ENCODE assay signal across 9 mouse cellular contexts in the genomic region with DNA sequence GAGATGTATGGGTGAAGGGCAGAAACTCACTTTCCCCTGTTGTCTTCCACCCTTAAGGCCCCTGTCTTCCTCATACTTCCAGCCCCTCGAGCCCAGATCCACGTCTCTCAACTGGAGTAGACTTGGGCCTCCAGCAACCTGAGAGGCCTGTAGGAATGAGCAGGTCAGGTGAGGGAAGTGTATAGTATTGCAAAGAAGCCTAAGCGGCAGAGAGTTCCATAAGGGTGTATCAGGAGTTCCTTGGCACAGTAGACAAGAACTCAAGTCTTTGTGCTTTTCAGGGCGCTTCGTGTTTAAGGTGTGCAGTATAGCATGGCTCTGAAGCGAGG. TPM values are rescaled to one million over a fixed set of nuclear protein-coding genes. Genes with fewer than 3 reads are reported as not detected.
DNase-seq lines count a peak whose midpoint lies in the region; ATAC-seq and TF ChIP-seq lines count a peak whose summit lies in the region.
"Had no signal": no experiment of that assay in that cellular context is flagged by ENCODE, and none has a peak within 500 bp of the region (broad histone marks: within the 10 kb centered on the region; RNA-seq: fewer than 3 reads in every experiment).

No protein-coding gene starts in this region.

- no peaks in the 10 kb centered on the region for H3K27me3 ChIP-seq in kidney, adult 2 months (replicated peaks; ENCODE audit: control insufficient read depth, insufficient read depth, low read length)
- 0 out of 2 replicates have a peak, but pooled peaks cover 22% of the 10 kb centered on the region for H3K27me3 ChIP-seq in hindbrain, embryonic 14.5 days (ENCODE audit: control insufficient read depth, insufficient read depth, low read length)
- peaks cover 44% of the 10 kb centered on the region for H3K27me3 ChIP-seq in midbrain, embryonic 13.5 days

- peak overlapping the region; percentile 61; the same call in 1 of the 2 replicates for H3K9ac ChIP-seq in hindbrain, embryonic 14.5 days
- H3K9ac ChIP-seq in midbrain, embryonic 13.5 days (replicated peaks): no peak overlapping the region

- no peaks in the 10 kb centered on the region for H3K36me3 ChIP-seq in kidney, adult 2 months (ENCODE audit: control insufficient read depth, insufficient read depth, low read length)
- H3K36me3 ChIP-seq in hindbrain, embryonic 14.5 days (replicated peaks; ENCODE audit: control insufficient read depth, insufficient read depth): no peaks in the 10 kb centered on the region
- no peaks in the 10 kb centered on the region for H3K36me3 ChIP-seq in midbrain, embryonic 13.5 days

- ATAC-seq in hindbrain, embryonic 14.5 days (ENCODE audit: low FRiP score): no peak
- ATAC-seq in midbrain, embryonic 13.5 days: no peak

- H3K4me2 ChIP-seq in hindbrain, embryonic 14.5 days (replicated peaks): peak overlapping the region; percentile 82
- peak overlapping the region; percentile 91 for H3K4me2 ChIP-seq in midbrain, embryonic 13.5 days (replicated peaks)

- no peak for TF ChIP-seq CTCF in kidney, adult 2 months (conservative IDR thresholded peaks at IDR 0.05; ENCODE audit: insufficient read depth, insufficient read length, low read depth, low read length)

- H3K4me1 ChIP-seq in kidney, adult 2 months (ENCODE audit: control insufficient read depth, insufficient read depth, low read length): peaks cover 16% of the 10 kb centered on the region; the same call in 1 of the 2 replicates
- peaks cover 5% of the 10 kb centered on the region; the same call in 1 of the 2 replicates for H3K4me1 ChIP-seq in brown adipose tissue, adult 24 weeks (ENCODE audit: control insufficient read depth, insufficient read depth, insufficient read length, low read length)
- H3K4me1 ChIP-seq in hindbrain, embryonic 14.5 days (replicated peaks; ENCODE audit: control insufficient read depth, insufficient read depth, low read length): peaks cover 21% of the 10 kb centered on the region
- H3K4me1 ChIP-seq in midbrain, embryonic 13.5 days (replicated peaks): peaks cover 33% of the 10 kb centered on the region

- TF ChIP-seq POLR2A in kidney, adult 2 months (IDR thresholded peaks at IDR 0.05; ENCODE audit: low read depth, low read length): no peak

- 66% methylated on average over 6 of the region's 6 CpGs for WGBS in kidney, adult 2 months
- WGBS in hindbrain, embryonic 14.5 days: 85% methylated on average over 6 of the region's 6 CpGs
- WGBS in midbrain, embryonic 13.5 days: 83% methylated on average over 6 of the region's 6 CpGs

- no peak for DNase-seq in kidney, adult 2 months
- no peak for DNase-seq in kidney, postnatal 14 days
- no peak for DNase-seq in hindbrain, embryonic 14.5 days (ENCODE audit: low spot score)
- DNase-seq in thymus, postnatal 0 days (ENCODE audit: low spot score): no peak
- DNase-seq in adrenal gland, postnatal 14 days: no peak
- no peak for DNase-seq in layer of hippocampus, postnatal 14 days (ENCODE audit: low spot score in 2 of 2)
- DNase-seq: right cerebral cortex, adult 18-20 months had no signal

- H3K27ac ChIP-seq in kidney, adult 2 months (ENCODE audit: insufficient read depth, low read depth, low read length): peak overlapping the region; percentile 63
- peak overlapping the region; percentile 85 for H3K27ac ChIP-seq in brown adipose tissue, adult 24 weeks (replicated peaks; ENCODE audit: low read depth, low read length)
- H3K27ac ChIP-seq in hindbrain, embryonic 14.5 days: no peak overlapping the region
- H3K27ac ChIP-seq in midbrain, embryonic 13.5 days: no peak overlapping the region

- peak overlapping the region; percentile 48; the same call in 1 of the 2 replicates for H3K4me3 ChIP-seq in kidney, adult 2 months (ENCODE audit: insufficient read depth, low read depth, low read length)
- H3K4me3 ChIP-seq in brown adipose tissue, adult 24 weeks (ENCODE audit: insufficient read depth, low read depth, low read length): peak overlapping the region; percentile 55
- H3K4me3 ChIP-seq in hindbrain, embryonic 14.5 days (replicated peaks; ENCODE audit: low read length): peak overlapping the region; percentile 35
- peak overlapping the region; percentile 62; the same call in 1 of the 2 replicates for H3K4me3 ChIP-seq in midbrain, embryonic 13.5 days (replicated peaks)

- H3K9me3 ChIP-seq in hindbrain, embryonic 14.5 days (ENCODE audit: control insufficient read depth, low read length): no peaks in the 10 kb centered on the region
- H3K9me3 ChIP-seq in midbrain, embryonic 13.5 days: no peaks in the 10 kb centered on the region

RNA-seq across cellular contexts. Expression of a gene that starts 1.5 kb away (rescaled TPM):
- polyA plus RNA-seq in kidney, adult 2 months (2012; rRNA removed): 1.0 and 1.3 TPM in 2 replicates
- not detected in 2 replicates for polyA plus RNA-seq in brown adipose tissue, adult 24 weeks (2012; ENCODE audit: insufficient read depth, insufficient read length, missing spikeins)
- polyA plus RNA-seq in hindbrain, embryonic 14.5 days (2014; fragmentation: Nextera tagmentation; extraction: Ambion mirVana): 10.2 and 14.4 TPM in 2 replicates
- polyA plus RNA-seq in midbrain, embryonic 13.5 days (2015; fragmentation: Nextera tagmentation; extraction: Ambion mirVana): 21.3 and 21.6 TPM in 2 replicates
- 49.4 and 71.1 TPM in 2 replicates for polyA plus RNA-seq in thymus, postnatal 0 days (2015; fragmentation: Nextera tagmentation; extraction: Ambion mirVana)
- 3.1 and 3.7 TPM in 2 replicates for total RNA-seq in adrenal gland, postnatal 14 days (2021)
- total RNA-seq in layer of hippocampus, postnatal 14 days (2021): 1 to 10 TPM; 2.3 to 2.7 TPM

RNA-seq across cellular contexts. Expression of a gene that starts 8.6 kb away (rescaled TPM):
- 195 and 229 TPM in 2 replicates for polyA plus RNA-seq in kidney, adult 2 months (2012; rRNA removed)
- 117 and 127 TPM in 2 replicates for polyA plus RNA-seq in brown adipose tissue, adult 24 weeks (2012; ENCODE audit: insufficient read depth, insufficient read length, missing spikeins)
- 30.5 and 34.4 TPM in 2 replicates for polyA plus RNA-seq in hindbrain, embryonic 14.5 days (2014; fragmentation: Nextera tagmentation; extraction: Ambion mirVana)
- 31.0 and 35.1 TPM in 2 replicates for polyA plus RNA-seq in midbrain, embryonic 13.5 days (2015; fragmentation: Nextera tagmentation; extraction: Ambion mirVana)
- polyA plus RNA-seq in thymus, postnatal 0 days (2015; fragmentation: Nextera tagmentation; extraction: Ambion mirVana): 2,725 and 3,094 TPM in 2 replicates
- total RNA-seq in adrenal gland, postnatal 14 days (2021): 79.4 and 132 TPM in 2 replicates
- total RNA-seq in layer of hippocampus, postnatal 14 days (2021): 10 to 100 TPM in 1 of 2 experiments, 1 to 10 TPM in 1; 9.2 to 19.5 TPM

RNA-seq across cellular contexts. Expression of a gene that starts 14.7 kb away (rescaled TPM):
- 221 and 233 TPM in 2 replicates for polyA plus RNA-seq in kidney, adult 2 months (2012; rRNA removed)
- polyA plus RNA-seq in brown adipose tissue, adult 24 weeks (2012; ENCODE audit: insufficient read depth, insufficient read length, missing spikeins): 29.0 and 29.8 TPM in 2 replicates
- 280 and 288 TPM in 2 replicates for polyA plus RNA-seq in hindbrain, embryonic 14.5 days (2014; fragmentation: Nextera tagmentation; extraction: Ambion mirVana)
- 360 TPM in 2 replicates for polyA plus RNA-seq in midbrain, embryonic 13.5 days (2015; fragmentation: Nextera tagmentation; extraction: Ambion mirVana)
- polyA plus RNA-seq in thymus, postnatal 0 days (2015; fragmentation: Nextera tagmentation; extraction: Ambion mirVana): 113 and 122 TPM in 2 replicates
- total RNA-seq in adrenal gland, postnatal 14 days (2021): 152 and 174 TPM in 2 replicates
- 100 to 1,000 TPM; 118 TPM for total RNA-seq in layer of hippocampus, postnatal 14 days (2021)

RNA-seq across cellular contexts. Expression of a gene that starts 31.0 kb away (rescaled TPM):
- 0.27 and 0.41 TPM in 2 replicates for polyA plus RNA-seq in kidney, adult 2 months (2012; rRNA removed)
- not detected in 2 replicates for polyA plus RNA-seq in brown adipose tissue, adult 24 weeks (2012; ENCODE audit: insufficient read depth, insufficient read length, missing spikeins)
- 28.0 and 33.4 TPM in 2 replicates for polyA plus RNA-seq in hindbrain, embryonic 14.5 days (2014; fragmentation: Nextera tagmentation; extraction: Ambion mirVana)
- 24.7 and 30.2 TPM in 2 replicates for polyA plus RNA-seq in midbrain, embryonic 13.5 days (2015; fragmentation: Nextera tagmentation; extraction: Ambion mirVana)
- polyA plus RNA-seq in thymus, postnatal 0 days (2015; fragmentation: Nextera tagmentation; extraction: Ambion mirVana): 35.5 and 37.2 TPM in 2 replicates
- 3.4 and 4.7 TPM in 2 replicates for total RNA-seq in adrenal gland, postnatal 14 days (2021)
- total RNA-seq in layer of hippocampus, postnatal 14 days (2021): 10 to 100 TPM; 23.2 to 24.0 TPM

RNA-seq across cellular contexts. Expression of a gene that starts 56.6 kb away (rescaled TPM):
- 39.0 and 44.4 TPM in 2 replicates for polyA plus RNA-seq in kidney, adult 2 months (2012; rRNA removed)
- 19.6 and 20.6 TPM in 2 replicates for polyA plus RNA-seq in brown adipose tissue, adult 24 weeks (2012; ENCODE audit: insufficient read depth, insufficient read length, missing spikeins)
- 17.8 and 19.3 TPM in 2 replicates for polyA plus RNA-seq in hindbrain, embryonic 14.5 days (2014; fragmentation: Nextera tagmentation; extraction: Ambion mirVana)
- 17.2 and 17.4 TPM in 2 replicates for polyA plus RNA-seq in midbrain, embryonic 13.5 days (2015; fragmentation: Nextera tagmentation; extraction: Ambion mirVana)
- polyA plus RNA-seq in thymus, postnatal 0 days (2015; fragmentation: Nextera tagmentation; extraction: Ambion mirVana): 11.7 and 13.6 TPM in 2 replicates
- 83.7 and 94.0 TPM in 2 replicates for total RNA-seq in adrenal gland, postnatal 14 days (2021)
- total RNA-seq in layer of hippocampus, postnatal 14 days (2021): 10 to 100 TPM; 84.2 to 85.2 TPM

Comparison
In these comparisons a context has a peak if more than half of its experiments do, and no peak if none do; other contexts are left out.
1. H3K27ac ChIP-seq: peak in kidney, adult 2 months (single experiment) and brown adipose tissue, adult 24 weeks (single experiment); none in hindbrain, embryonic 14.5 days (single experiment) and midbrain, embryonic 13.5 days (single experiment).
2. RNA of a gene that starts 8.6 kb away (polyA plus RNA-seq): 2,725 to 3,094 TPM in thymus, postnatal 0 days; 195 to 229 TPM in kidney, adult 2 months, 117 to 127 TPM in brown adipose tissue, adult 24 weeks, 31.0 to 35.1 TPM in midbrain, embryonic 13.5 days and 30.5 to 34.4 TPM in hindbrain, embryonic 14.5 days; every median in the first group is over 10 times any median in the second.
3. Peak in every context shown above with its lines, with median percentiles within 50 percentile points of each other: H3K4me3 ChIP-seq.